In genomic region chr12:34894867-34895266, GRCm38 (mm10) we compare ENCODE assay signal across 28 mouse cellular contexts. TPM values are rescaled to one million over a fixed set of nuclear protein-coding genes. Genes with fewer than 3 reads are reported as not detected.
A peak's percentile ranks its signal among the peaks of the same experiment; 100 is the strongest.
DNase-seq lines count a peak whose midpoint lies in the region; ATAC-seq and TF ChIP-seq lines count a peak whose summit lies in the region.
"Had no signal": no experiment of that assay in that cellular context is flagged by ENCODE, and none has a peak within 500 bp of the region (broad histone marks: within the 10 kb centered on the region; RNA-seq: fewer than 3 reads in every experiment).

No protein-coding gene starts in this region.

- ATAC-seq in liver, postnatal 0 days: no peak
- no peak for ATAC-seq in liver, embryonic 12.5 days
- no peak for ATAC-seq in Patski
- ATAC-seq: forebrain, postnatal 0 days; midbrain, embryonic 15.5 days had no signal

- TF ChIP-seq EP300 in heart, adult 2 months (IDR thresholded peaks at IDR 0.05; ENCODE audit: insufficient read depth, low read depth, low read length): no peak
- no peak for TF ChIP-seq EP300 in liver, postnatal 0 days (IDR thresholded peaks at IDR 0.05; ENCODE audit: low read depth)

- H3K79me2 ChIP-seq in heart, adult 2 months (replicated peaks; ENCODE audit: control insufficient read depth, insufficient read depth, low read length): no peaks in the 10 kb centered on the region

- DNase-seq in heart, adult 2 months: no peak
- no peak for DNase-seq in heart, adult 11 months
- DNase-seq in liver, postnatal 0 days: no peak
- DNase-seq in 416B (ENCODE audit: low read depth) (peak; percentile 20), Patski (ENCODE audit: low read depth, low spot score) (no peak)
- no peak for DNase-seq in spleen, postnatal 14 days (ENCODE audit: low spot score in 2 of 2)
- DNase-seq: adrenal gland, adult 2 months; adrenal gland, postnatal 36 days; B cell, adult 2 months; cerebellum, adult 18-20 months; cerebellum, postnatal 14 days; forebrain, postnatal 0 days; gastrocnemius, postnatal 10 days; heart, postnatal 36 days; kidney, adult 8-10 months; kidney, postnatal 10 days; layer of hippocampus, adult 9-11 months; liver; right cerebral cortex, postnatal 25 days; thymus, adult 18-20 months; thymus, postnatal 36 days had no signal

- H3K9me3 ChIP-seq in liver, postnatal 0 days (ENCODE audit: low read length): no peaks in the 10 kb centered on the region
- no peaks in the 10 kb centered on the region for H3K9me3 ChIP-seq in liver, embryonic 12.5 days (replicated peaks)
- H3K9me3 ChIP-seq: embryonic facial prominence, embryonic 15.5 days; forebrain, embryonic 12.5 days; hindbrain, embryonic 12.5 days; liver, embryonic 15.5 days; midbrain, embryonic 15.5 days had no signal

- H3K4me1 ChIP-seq in heart, adult 2 months (ENCODE audit: control insufficient read depth, insufficient read depth, low read length): no peaks in the 10 kb centered on the region
- H3K4me1 ChIP-seq in liver, postnatal 0 days (ENCODE audit: insufficient read depth): no peaks in the 10 kb centered on the region
- no peaks in the 10 kb centered on the region for H3K4me1 ChIP-seq in liver, embryonic 12.5 days
- H3K4me1 ChIP-seq: embryonic facial prominence, embryonic 15.5 days; hindbrain, embryonic 12.5 days; liver, embryonic 15.5 days; midbrain, embryonic 15.5 days had no signal

- no peaks in the 10 kb centered on the region for H3K36me3 ChIP-seq in heart, adult 2 months (ENCODE audit: control insufficient read depth, insufficient read depth, low read length)
- H3K36me3 ChIP-seq in liver, postnatal 0 days (replicated peaks; ENCODE audit: insufficient read depth, low read length): no peaks in the 10 kb centered on the region
- no peaks in the 10 kb centered on the region for H3K36me3 ChIP-seq in liver, embryonic 12.5 days
- H3K36me3 ChIP-seq: embryonic facial prominence, embryonic 15.5 days; forebrain, embryonic 12.5 days; hindbrain, embryonic 12.5 days; liver, embryonic 15.5 days; midbrain, embryonic 15.5 days had no signal

- TF ChIP-seq POLR2A in heart, adult 2 months (IDR thresholded peaks at IDR 0.05; ENCODE audit: insufficient read depth, low read depth, low read length): no peak

- in situ Hi-C loops in Patski (cut with MboI; ENCODE audit: low pct_unique_long_range_greater_than_20kb): no loop called here

- no peaks in the 10 kb centered on the region for H3K27me3 ChIP-seq in heart, adult 2 months (ENCODE audit: control insufficient read depth, insufficient read depth, low read length)
- no peaks in the 10 kb centered on the region for H3K27me3 ChIP-seq in liver, postnatal 0 days (ENCODE audit: insufficient read depth, low read length)
- H3K27me3 ChIP-seq in liver, embryonic 12.5 days (replicated peaks): no peaks in the 10 kb centered on the region
- H3K27me3 ChIP-seq in Patski: no peaks in the 10 kb centered on the region
- H3K27me3 ChIP-seq: embryonic facial prominence, embryonic 15.5 days; forebrain, embryonic 12.5 days; hindbrain, embryonic 12.5 days; liver, embryonic 15.5 days; midbrain, embryonic 15.5 days had no signal

- no peak overlapping the region for H3K9ac ChIP-seq in heart, adult 2 months (ENCODE audit: low read depth, low read length)
- no peak overlapping the region for H3K9ac ChIP-seq in liver, postnatal 0 days (replicated peaks)
- no peak overlapping the region for H3K9ac ChIP-seq in liver, embryonic 12.5 days
- H3K9ac ChIP-seq: embryonic facial prominence, embryonic 15.5 days; forebrain, embryonic 12.5 days; forebrain, postnatal 0 days; hindbrain, embryonic 12.5 days; liver, embryonic 15.5 days; midbrain, embryonic 15.5 days had no signal

- no peak overlapping the region for H3K4me3 ChIP-seq in heart, adult 2 months
- no peak overlapping the region for H3K4me3 ChIP-seq in liver, postnatal 0 days (ENCODE audit: low read depth, low read length)
- H3K4me3 ChIP-seq in liver, embryonic 12.5 days: no peak overlapping the region
- H3K4me3 ChIP-seq: embryonic facial prominence, embryonic 15.5 days; forebrain, embryonic 12.5 days; hindbrain, embryonic 12.5 days; liver, embryonic 15.5 days; midbrain, embryonic 15.5 days had no signal

- TF ChIP-seq CTCF in heart, adult 2 months (IDR thresholded peaks at IDR 0.05): peak; percentile 21
- 0 out of 2 replicates have a peak, but pooled peaks have one; percentile 12 for TF ChIP-seq CTCF in liver, postnatal 0 days (IDR thresholded peaks at IDR 0.05; ENCODE audit: low read depth)
- TF ChIP-seq CTCF in Patski (IDR thresholded peaks at IDR 0.05): peak; percentile 26

- no peak overlapping the region for H3K4me2 ChIP-seq in liver, postnatal 0 days (ENCODE audit: low read depth, low read length)
- no peak overlapping the region for H3K4me2 ChIP-seq in liver, embryonic 12.5 days
- H3K4me2 ChIP-seq: embryonic facial prominence, embryonic 15.5 days; forebrain, embryonic 12.5 days; heart, embryonic 11.5 days; hindbrain, embryonic 12.5 days; liver, embryonic 15.5 days; midbrain, embryonic 15.5 days had no signal

- no peak overlapping the region for H3K27ac ChIP-seq in heart, adult 2 months
- H3K27ac ChIP-seq in liver, postnatal 0 days (ENCODE audit: low read depth): no peak overlapping the region
- H3K27ac ChIP-seq in liver, embryonic 12.5 days: no peak overlapping the region
- H3K27ac ChIP-seq: embryonic facial prominence, embryonic 15.5 days; forebrain, embryonic 12.5 days; hindbrain, embryonic 12.5 days; liver, embryonic 15.5 days; midbrain, embryonic 15.5 days had no signal

- intact Hi-C loops in heart, adult 2 months (cut with DNase I): no loop called here

- POLR2A ChIA-PET in Patski (lab: Charles Lee): no interaction called here

- CTCF ChIA-PET in Patski (lab: Charles Lee): no interaction called here

- 73% methylated on average over 5 of the region's 5 CpGs for WGBS in heart, adult 2 months
- WGBS in liver, postnatal 0 days (ENCODE audit: insufficient replicate concordance): 65% methylated on average over 5 of the region's 5 CpGs
- 59% methylated on average over 5 of the region's 5 CpGs for WGBS in liver, embryonic 12.5 days (ENCODE audit: insufficient replicate concordance)

RNA-seq across cellular contexts. Expression of gene Hdac9, which starts 22.0 kb away (rescaled TPM):
- 10 to 100 TPM; 18.8 to 19.9 TPM for total RNA-seq in heart, adult 2 months (2021)
- polyA plus RNA-seq in heart, adult 2 months (2012; rRNA removed): 10.8 and 18.1 TPM in 2 replicates
- 1.3 and 1.5 TPM in 2 replicates for polyA plus RNA-seq in liver, postnatal 0 days (2015; fragmentation: Nextera tagmentation; extraction: Ambion mirVana)
- 1.5 TPM in 2 replicates for polyA plus RNA-seq in liver, embryonic 12.5 days (2016; fragmentation: Nextera tagmentation; extraction: Ambion mirVana)
- polyA plus RNA-seq in Patski (2021): 0.45 TPM
